Mouse (Mus musculus) forelimb bud, embryonic 11.5 days (tissue): ENCODE results near the gene Eva1c.

Experiments
- DNase-seq: peaks from one replicate; pipeline ENCODE4 v3.0.0-alpha.2; 2012; ENCODE audit warnings: low read depth, low spot score

The Eva1c gene

GRCm38 (mm10) chr16:90826041-90826440 is 478 bp upstream of the Eva1c start:
- no peak for DNase-seq

- DNase-seq: no peak
These were observed 979 bp downstream of the Eva1c start for GRCm38 (mm10) chr16:90827498-90827897.

GRCm38 (mm10) chr16:90829136-90829535 is 2.6 kb downstream of the Eva1c start:
- no peak for DNase-seq

- DNase-seq: peak; percentile 51
These were observed 3.6 kb downstream of the Eva1c start for GRCm38 (mm10) chr16:90829894-90830685.

GRCm38 (mm10) chr16:90830686-90831439 is 4.3 kb downstream of the Eva1c start:
- peak; percentile 25 for DNase-seq

- DNase-seq: no peak
These were observed 5.2 kb downstream of the Eva1c start for GRCm38 (mm10) chr16:90831676-90832075.

GRCm38 (mm10) chr16:90832495-90832894 is 6.0 kb downstream of the Eva1c start:
- DNase-seq: no peak

- peak; percentile 28 for DNase-seq
These were observed 6.7 kb downstream of the Eva1c start for GRCm38 (mm10) chr16:90833041-90833791.

- DNase-seq: no peak
These were observed 10.9 kb downstream of the Eva1c start for GRCm38 (mm10) chr16:90837431-90837830.

- DNase-seq: no peak
These were observed 15.6 kb downstream of the Eva1c start for GRCm38 (mm10) chr16:90842164-90842563.

- DNase-seq: no peak
These were observed 18.5 kb downstream of the Eva1c start for GRCm38 (mm10) chr16:90845038-90845437.

GRCm38 (mm10) chr16:90845591-90845990 is 19.1 kb downstream of the Eva1c start:
- no peak for DNase-seq

GRCm38 (mm10) chr16:90848697-90849096 is 22.2 kb downstream of the Eva1c start:
- DNase-seq: no peak

- DNase-seq: peak; percentile 33
These were observed 22.7 kb downstream of the Eva1c start for GRCm38 (mm10) chr16:90849262-90849661.

- DNase-seq: no peak
These were observed 24.4 kb downstream of the Eva1c start for GRCm38 (mm10) chr16:90850881-90851280.

- DNase-seq: peak; percentile 44
These were observed 25.3 kb downstream of the Eva1c start for GRCm38 (mm10) chr16:90851621-90852334.

GRCm38 (mm10) chr16:90856552-90857200 is 30.2 kb downstream of the Eva1c start:
- DNase-seq: no peak

GRCm38 (mm10) chr16:90858206-90858605 is 31.7 kb downstream of the Eva1c start:
- DNase-seq: no peak

GRCm38 (mm10) chr16:90863036-90863435 is 36.5 kb downstream of the Eva1c start:
- DNase-seq: no peak

- DNase-seq: no peak
These were observed 37.0 kb downstream of the Eva1c start for GRCm38 (mm10) chr16:90863468-90864046.

GRCm38 (mm10) chr16:90864693-90865092 is 38.2 kb downstream of the Eva1c start:
- DNase-seq: no peak
